Mouse (Mus musculus): Measurements from ENCODE around the gene Gcnt7.

The Gcnt7 gene

DNA sequence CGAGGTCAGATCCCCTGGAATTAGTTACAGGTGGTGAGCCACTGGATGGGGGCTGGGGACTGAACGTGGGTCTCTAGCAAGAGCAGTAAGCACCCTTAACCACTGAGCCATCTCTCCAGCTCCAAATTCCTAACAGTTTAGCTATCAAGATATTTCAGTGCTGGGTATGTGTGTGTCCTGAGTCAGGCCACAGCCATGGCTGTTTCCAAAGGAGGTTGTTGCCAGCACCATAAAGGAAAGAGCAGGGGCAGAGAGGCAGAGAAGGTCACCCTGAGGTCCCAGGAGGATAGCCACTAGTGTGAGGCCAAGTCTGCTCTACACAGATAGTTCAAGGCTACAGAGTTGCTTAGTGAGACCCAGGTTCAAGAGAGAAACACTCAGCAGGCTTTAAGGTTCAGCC lies 2.3 kb upstream of the Gcnt7 start:
- no peak for DNase-seq (ENCODE audit: low spot score)

DNA sequence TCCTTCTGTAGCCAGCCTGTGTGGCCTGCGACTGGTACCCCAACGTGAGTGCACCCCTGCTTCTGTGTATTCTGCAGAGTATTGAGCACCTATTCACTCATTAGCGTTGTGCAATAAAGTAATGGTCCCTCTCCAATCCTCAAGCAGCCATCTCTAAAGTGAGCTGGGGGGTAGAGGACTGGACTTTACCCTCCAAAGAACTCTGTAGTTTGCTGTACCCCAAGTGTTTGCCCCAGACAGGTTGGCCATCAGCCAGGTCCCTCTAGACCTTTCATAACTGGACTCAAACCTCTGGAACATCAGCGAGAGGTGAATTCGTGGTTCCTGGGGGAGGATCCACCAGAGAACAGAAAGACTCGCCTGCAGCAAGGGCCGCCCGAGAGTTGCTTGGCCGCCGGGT lies 5.9 kb downstream of the Gcnt7 start:
- no peak for DNase-seq (ENCODE audit: low spot score)

DNA sequence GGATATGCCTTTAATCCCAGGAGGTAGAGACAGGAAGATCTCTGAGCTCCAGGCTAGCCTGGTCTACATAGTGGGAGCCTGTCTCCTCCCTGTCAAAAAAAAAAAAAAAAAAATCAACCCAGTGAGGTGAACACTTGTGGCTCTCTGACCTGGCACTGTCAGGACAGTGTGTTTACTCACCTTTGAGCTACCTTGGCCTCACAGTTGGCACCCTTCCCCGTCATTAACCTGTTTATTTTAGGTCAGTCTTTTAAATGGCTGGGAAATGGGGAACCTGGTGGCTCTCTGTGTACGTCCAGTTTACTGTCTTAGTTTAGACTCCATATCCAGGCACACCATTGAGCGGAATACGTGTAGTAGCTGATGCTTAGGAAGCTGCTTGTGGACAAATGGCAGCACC lies 6.4 kb downstream of the Gcnt7 start:
- no peak for DNase-seq (ENCODE audit: low spot score)

DNA sequence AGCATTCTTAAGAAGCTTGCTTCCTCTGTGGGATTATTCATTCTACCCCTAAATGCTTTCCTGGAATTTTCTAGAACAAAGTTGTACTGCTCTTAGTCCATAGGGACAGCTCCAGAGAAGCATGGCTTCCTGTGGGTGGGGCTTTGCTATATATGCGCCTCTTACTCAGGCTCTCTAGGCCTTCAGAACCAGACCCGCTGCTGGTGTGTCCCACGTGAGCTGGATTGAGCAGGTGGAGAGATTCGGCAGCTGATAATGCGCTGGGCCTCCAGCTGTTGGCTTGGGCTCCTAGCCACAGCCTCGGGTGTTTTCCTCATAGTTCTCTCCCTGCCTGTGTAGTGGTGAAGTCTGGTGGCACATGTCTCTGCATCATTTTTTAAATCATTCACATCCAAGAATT lies 7.8 kb downstream of the Gcnt7 start:
- no peak for DNase-seq (ENCODE audit: low spot score)

DNA sequence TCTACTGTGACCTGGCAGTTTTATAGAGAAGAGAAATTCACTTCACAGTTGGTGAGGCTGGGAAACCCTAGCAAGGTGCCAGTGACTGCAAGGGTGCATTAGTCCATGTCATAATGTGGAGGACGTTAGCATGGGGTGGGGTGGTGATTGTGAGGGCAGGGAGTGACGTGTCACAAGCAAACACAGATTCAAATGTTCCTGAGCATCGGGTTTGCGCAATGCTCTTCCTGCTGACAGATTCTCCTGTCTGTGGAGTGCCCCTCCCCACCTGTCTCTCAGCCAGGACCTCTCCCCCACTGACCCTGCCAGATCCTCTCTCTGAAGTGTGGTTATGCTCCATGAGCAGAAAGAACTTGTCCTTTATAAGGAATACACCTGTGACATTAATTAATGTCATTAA lies 10.1 kb downstream of the Gcnt7 start:
- no peak for DNase-seq (ENCODE audit: low spot score)

DNA sequence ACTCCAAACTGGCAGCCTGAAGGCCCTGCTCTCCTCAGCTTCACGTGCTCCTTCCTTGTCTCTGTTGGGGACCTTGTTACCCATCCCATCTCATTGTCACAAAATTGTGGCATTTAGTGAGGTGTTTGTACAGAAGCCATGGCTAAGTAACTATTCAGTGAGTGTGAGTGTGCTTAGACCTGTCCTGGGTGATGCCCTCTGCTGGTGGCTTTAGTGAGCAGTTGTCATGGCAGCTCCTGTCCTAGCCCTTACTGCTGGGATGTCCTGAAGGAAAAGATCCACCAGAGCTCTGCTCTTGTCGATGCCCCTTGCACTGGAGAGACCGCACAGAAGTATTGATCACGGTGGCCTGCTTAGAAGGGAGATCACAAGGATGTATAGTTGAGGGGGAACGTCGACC lies 11.1 kb downstream of the Gcnt7 start:
- DNase-seq (ENCODE audit: low spot score), result no peak

DNA sequence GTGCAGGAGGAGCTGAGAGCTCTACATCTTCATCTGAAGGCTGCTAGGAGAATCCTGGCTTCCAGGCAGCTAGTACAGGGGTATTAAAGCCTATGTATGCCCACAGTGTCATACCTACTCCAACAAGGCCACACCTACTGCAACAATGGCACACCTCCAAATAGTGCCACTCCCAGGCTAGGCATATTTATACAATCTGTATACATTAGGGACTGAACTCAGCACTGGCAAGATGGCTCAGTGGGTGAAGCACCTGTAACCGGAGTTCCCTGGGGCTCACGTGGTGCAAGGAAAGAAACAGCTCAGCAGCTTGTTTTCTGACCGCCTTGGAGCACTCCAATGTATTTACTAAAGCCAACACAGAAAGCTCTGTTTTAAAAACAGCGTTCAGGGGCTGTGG lies 12.8 kb downstream of the Gcnt7 start:
- no peak for DNase-seq (ENCODE audit: low spot score)

DNA sequence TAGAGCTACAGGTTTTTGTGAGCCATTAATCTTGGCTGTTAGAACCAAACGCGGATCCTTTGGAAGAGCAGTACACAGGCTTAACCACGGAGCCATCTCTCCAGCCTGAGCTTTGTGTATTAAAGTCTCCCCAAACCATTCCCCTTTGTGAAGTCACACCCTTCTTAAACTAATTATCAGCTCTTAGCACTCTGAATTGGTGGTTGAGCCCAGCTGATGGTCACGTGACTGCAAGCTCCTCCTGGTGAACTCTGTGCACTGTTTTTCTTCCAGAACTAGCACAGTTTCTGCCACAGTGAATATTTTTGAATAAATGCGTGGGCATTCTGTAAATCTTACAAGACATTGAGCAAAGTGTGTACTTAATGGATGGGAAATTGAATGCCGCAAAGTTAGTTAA lies 17.2 kb downstream of the Gcnt7 start:
- DNase-seq (ENCODE audit: low spot score), result no peak

DNA sequence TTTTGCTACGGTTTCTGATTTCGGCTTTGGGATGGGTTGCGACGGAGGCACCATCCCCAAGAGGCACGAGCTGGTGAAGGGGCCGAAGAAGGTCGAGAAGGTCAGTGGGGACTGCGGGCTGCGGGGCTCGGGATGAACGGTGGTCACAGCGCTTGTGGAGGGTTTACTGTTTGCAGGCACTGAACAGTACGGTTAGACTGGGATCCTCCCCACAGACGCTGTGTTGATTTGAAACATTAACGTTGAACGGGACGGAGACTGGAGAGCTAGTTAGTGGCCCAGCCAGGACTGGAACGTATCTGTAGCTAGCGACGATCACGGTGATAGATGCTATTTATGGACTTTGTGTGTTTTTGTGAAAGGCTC lies 17.8 kb downstream of the Gcnt7 start:
- DNase-seq (ENCODE audit: low spot score), result no peak

DNA sequence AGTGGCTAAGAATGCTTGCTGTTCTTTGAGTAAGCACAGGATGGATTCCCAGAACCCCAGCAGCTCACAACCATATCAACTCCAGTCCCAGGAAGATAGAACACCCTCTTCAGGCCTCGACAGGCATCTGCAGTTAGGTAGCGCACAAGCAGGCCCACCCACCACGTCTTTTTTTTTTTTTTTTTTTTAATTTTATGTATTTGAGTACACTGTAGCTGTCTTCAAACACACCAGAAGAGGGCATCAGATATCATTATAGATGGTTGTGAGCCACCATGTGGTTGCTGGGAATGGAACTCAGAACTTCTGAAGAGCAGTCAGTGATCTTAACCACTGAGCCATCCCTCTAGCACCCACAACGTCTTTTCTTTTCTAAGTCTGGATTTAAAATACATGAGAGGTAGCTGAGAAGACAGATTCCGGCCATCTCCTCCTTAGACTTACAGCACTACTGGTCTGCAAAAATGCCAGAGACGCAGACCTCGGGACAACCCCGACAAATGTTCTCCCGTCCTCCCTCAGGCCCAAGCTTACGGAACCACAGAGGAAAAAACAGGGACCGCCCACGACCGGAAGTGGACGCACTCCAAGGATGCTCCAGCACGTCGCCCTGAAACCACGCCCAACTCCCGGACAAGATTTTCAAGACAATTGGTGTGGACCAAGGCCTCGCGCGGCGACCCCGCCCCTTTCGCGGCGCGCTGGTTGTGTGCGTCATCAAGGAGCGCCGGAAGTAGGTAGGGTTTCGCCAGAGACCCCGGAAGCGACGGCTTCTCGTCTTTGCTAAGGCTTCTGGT lies 18.4 kb downstream of the Gcnt7 start, which contains the start of gene Rtf2:
Gene Rtf2, plus strand, starts transcription at position 714 of the 797 bp plus-strand sequence.
- peak; percentile 98 for DNase-seq (ENCODE audit: low spot score)

DNA sequence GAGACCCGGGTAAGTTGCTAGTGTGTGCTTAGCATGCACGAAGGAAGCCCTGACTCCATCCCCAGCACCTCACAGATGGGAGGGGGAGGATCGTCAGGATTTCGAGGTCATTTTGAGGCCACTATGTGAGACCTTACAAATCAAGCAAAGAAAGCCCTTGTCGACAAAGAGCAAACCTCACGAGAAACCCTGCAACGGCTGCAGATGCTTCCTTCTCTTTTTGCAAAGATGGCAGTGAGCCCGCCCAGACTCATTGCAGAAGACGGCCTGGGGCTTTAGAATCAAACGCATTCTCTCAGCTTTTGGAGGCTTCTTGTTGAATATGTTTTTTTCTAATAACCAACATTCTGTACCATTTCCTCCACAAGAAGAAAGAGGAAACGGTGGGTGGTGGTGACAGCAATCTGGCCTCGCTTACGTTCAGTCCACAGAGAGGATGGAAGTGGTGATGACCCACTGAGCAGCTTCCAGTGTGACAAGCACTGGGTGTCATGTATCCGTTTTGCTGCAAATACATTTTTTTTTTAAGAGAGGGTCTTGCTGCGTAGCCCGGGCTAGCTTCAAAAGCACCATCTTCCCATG lies 20.9 kb downstream of the Gcnt7 start:
- no peak for DNase-seq (ENCODE audit: low spot score)

DNA sequence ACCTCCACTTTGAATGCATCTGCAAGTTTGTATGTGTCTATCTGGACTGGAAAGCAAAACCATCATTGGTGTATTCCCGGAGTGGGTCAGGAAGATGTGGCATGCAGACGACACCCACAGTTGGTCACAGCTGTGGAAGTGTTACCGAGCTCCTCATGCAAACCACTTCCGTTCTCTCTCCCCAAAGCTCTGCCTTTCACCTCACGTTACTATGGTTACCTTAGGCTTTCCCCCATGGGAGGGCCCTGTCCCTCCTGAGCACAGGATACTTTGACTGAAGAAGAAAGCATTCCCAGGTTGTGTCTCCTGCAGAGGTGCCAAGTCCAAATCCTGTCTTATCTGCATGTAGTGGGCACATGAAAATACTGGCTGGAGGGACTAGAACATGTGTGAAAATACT lies 24.6 kb downstream of the Gcnt7 start:
- DNase-seq (ENCODE audit: low spot score), result no peak

DNA sequence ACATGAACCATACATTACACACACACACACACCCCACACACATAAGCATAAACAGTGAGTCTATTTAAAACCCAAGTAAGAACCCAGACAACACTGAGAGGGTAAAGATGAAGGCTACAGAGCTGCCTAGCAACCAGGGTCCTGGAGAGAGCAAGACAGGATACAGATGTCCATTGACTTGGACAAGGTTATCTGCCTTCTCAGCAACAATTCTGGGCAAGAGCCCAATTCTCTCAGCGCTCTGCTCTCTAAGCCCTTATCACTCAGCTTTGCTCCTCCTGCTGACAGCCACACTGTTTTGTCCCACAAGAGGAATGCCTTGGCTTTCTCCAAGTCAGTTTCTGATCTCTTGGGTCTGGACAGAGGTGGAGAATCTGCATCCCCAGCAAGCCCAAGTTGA lies 27.8 kb downstream of the Gcnt7 start:
- DNase-seq (ENCODE audit: low spot score), result no peak

DNA sequence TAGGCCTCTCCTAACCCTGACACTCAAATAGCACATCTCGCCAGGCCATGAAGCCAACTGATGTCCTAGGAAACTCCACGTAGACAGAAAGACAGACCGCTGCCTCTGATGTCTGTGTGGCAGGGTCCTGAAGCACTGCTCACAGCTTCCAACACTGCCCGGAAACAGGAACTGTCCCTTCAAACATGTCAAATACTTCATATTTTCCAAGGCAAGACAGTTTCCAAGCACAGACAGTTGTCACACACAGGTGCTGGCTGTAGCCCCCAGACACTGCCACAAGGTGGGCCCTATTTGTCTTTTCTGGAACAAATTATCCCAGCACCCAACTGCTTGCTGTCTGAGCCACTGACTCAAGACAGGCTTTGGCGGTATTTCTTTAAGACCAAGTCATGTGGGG lies 40.2 kb downstream of the Gcnt7 start:
- DNase-seq (ENCODE audit: low spot score), result no peak

DNA sequence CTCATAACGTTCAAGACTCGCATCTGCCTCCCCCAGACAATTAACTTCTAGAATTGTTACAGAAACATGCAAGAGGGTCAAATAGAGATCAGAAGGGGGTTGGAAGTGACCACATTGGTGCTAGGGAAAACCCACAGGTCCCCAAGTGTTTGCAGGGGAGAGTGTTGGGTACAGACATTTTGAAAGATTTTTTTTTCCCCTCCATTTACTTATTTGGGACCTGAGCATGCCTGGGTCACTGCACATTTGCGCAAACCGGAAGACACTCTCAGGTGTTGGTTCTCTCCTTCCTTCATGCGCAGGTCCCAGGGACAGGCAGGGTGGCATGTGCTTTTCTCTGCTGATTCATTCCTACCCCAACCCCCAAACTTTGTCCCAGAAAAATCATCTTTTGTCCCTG lies 41.5 kb downstream of the Gcnt7 start:
- DNase-seq (ENCODE audit: low spot score), result no peak

DNA sequence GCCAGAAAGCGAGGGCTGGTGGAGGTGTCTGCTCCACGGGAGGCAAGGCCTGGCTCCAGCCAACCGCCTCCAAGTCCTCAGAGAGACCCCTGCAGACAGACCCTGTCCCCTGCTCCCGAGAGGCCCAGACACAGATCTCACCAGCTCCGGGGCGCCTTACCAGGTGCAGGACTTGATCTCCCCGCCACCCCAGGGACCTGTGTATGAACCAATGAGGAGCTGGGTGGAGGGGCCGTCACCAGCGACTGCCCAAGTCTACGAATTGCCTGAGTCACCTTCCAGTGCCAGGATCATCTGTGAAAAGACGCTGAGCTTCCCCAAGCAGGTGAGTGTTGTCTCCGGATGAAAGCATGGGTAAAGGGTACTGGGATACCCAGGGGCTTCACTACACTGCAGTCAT lies 42.2 kb downstream of the Gcnt7 start:
- no peak for DNase-seq (ENCODE audit: low spot score)

DNA sequence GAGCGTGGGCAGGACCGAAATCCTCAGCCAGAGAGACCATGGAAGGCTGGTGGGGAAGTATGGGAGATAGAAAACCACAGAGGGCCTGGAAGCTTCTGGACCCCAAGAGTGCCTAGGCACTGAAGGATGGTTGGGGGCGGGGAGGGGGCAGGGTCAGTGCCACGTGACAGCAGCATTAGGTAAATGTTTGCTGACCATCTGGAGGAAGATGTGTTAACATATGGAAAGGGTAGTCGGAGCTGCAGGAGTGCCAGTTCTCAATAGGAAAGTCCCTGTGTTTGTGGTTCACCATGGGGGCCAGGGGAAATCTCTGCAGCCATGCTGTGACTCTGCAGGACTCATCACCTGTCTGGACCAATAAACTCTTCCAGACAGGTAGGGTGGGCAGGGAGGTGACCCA lies 44.5 kb downstream of the Gcnt7 start:
- DNase-seq (ENCODE audit: low spot score), result no peak

DNA sequence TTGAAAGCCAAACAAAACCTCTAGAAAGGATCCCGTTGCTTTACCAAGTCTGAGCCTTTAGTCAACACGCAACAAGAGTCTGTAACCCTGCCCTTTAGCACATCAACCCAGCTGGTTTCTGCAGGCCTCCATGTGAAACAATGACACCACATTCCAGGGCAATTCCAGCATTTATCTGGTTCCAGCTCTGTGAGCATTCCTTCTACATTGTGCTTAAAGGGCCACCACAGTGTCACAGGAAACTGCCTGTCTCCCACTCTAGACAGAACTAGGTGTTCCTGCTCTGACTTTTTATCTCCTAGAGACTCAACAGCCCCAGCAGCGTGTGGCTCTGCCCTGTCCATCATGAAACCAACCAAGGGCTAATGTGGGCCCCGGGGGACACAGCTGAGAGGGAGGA lies 45.1 kb downstream of the Gcnt7 start:
- no peak for DNase-seq (ENCODE audit: low spot score)

DNA sequence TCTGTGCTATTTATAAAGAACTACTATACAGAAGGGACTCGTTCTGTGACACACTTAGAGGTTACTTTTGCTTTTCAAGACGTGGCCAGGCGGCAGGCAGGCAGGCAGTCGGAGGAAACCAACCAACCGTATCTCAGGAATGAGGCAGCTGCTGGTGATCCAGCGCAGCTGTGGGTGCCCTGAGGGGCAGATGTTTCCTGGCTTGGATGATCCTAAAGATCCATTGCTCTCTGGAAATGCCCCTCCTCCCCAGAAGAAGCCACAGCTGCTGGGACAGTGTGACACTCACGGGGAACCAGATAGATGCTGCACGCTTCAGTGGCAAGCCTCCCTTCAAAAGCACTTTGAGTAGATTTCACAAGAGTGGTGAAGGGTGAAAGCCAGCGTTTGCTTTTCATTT lies 45.9 kb downstream of the Gcnt7 start:
- no peak for DNase-seq (ENCODE audit: low spot score)

DNA sequence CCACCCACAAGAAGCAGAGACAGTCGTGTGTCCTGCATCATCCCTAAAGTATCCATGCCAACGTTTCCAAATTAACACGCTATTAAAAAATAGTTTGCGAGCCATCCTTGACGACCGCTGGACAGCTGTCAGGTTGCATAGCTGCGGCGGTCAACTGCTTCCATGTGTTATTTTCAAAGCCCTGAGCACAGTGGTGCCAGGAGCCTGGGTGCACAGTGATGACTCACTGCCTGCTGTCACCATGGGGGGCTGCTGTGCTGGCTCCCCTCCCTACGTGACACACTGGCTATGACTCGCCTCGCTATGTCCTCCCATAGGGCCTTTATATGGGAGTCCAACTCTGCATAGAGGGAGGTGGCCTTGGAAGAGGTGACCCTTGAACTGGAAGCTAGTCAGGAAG lies 47.3 kb downstream of the Gcnt7 start:
- DNase-seq (ENCODE audit: low spot score), result no peak

DNA sequence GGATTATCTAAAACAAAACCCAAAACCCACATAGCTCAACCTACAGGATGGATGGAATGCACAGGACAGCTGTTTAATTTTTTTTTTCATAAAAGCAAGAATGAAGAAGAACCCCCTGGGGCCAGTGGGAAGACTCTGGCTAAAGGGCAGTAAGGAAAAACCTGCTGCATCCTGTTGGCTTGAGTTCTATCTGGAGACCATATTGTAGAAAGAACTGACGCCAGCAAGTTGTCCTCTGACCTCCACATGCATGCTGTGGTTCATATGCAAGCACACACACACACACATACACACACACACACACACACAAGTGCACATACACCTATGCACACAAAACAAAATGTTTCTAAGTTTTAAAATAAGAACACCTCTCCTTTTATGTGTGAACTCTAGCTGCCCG lies 47.7 kb downstream of the Gcnt7 start:
- DNase-seq (ENCODE audit: low spot score), result no peak

DNA sequence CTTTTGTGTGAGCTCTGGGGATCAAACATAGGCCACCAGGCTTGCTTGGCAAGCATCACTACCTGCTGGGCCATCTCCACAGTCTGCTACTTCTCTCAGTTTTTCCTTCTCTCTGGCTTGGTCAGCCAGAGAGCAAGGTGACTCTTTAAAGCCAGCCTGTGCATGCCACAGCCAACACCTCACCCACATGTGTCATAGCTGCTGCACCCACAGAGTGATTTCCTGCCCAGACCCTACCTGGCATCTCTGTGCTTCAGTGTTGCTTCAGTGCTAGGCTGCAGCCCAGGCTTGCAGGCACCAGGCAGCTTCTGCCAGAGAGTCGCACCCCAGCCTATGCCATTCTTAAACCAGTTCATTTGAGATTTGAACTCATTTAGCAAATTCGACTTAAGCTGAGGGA lies 50.9 kb downstream of the Gcnt7 start:
- no peak for DNase-seq (ENCODE audit: low spot score)

DNA sequence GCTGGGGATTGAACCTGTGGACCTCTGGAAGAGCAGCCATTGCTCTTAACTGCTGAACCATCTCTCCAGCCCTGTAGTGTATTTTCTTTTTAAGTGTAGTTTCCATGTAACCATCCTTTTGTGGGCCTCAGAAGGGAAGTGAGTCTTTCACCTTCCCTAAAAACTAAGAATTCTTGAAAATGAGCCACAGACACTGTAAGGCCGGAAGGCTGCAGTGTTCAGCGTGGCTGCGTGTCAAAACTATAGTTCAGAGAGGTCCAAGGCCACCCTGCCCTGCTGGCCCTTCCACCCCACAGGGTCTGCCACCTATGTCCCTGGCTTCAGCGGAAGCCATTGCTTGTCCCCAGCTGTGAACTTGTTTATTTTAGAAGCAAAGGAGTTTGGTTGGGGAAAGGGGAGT lies 52.2 kb downstream of the Gcnt7 start:
- DNase-seq (ENCODE audit: low spot score), result no peak

DNA sequence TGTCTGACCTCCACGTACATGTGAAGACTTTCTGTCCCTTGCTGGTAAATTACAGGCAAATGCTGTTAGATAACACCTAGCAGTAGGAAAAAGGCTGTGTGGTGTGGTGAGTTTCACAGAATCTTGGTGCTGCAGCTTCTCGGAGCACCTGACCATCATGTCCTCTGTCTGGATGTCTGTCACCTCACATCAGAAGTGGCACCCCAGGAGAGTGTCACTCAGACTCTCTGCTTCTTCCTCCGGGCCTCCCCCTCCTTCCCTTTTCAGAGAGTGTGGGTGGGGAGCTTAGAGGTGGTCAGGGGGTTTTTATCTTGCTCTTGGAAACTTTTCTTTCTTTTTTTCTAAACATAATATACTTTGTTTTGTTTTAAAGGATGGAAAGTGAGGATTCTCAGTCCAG lies 53.4 kb downstream of the Gcnt7 start:
- DNase-seq (ENCODE audit: low spot score), result no peak
